Mouse (Mus musculus) retina, embryonic 14.5 days (tissue): ENCODE data around the gene Pdcd6ip.

Experiments
- DNase-seq: peaks from one replicate; pipeline ENCODE4 v3.0.0-alpha.2; 2015; ENCODE audit warnings: low spot score

The Pdcd6ip gene

GRCm38 (mm10) chr9:113626730-113627129 is 81.3 kb downstream of the Pdcd6ip start:
- DNase-seq = no peak

GRCm38 (mm10) chr9:113624086-113624485 is 84.0 kb downstream of the Pdcd6ip start:
- no peak for DNase-seq

GRCm38 (mm10) chr9:113617081-113617480 is 91.0 kb downstream of the Pdcd6ip start:
- DNase-seq = no peak

- no peak for DNase-seq
Observed at GRCm38 (mm10) chr9:113610776-113611175, 97.3 kb downstream of the Pdcd6ip start.

GRCm38 (mm10) chr9:113602140-113602539 is 105.9 kb downstream of the Pdcd6ip start:
- no peak for DNase-seq
